Mouse (Mus musculus): Measurements from ENCODE around the gene Rab7b. TPM values are rescaled to one million over a fixed set of nuclear protein-coding genes. Genes with fewer than 3 reads are reported as not detected.

The Rab7b gene
- polyA plus RNA-seq, 1 experiment from 2014 or later: 0.50 TPM

- no peak overlapping the region for H3K4me2 ChIP-seq (ENCODE audit: low read depth, low read length)
- H3K4me1 ChIP-seq (ENCODE audit: control insufficient read depth, insufficient read depth, low read length): no peaks in the 10 kb centered on the region
- no peak overlapping the region for H3K4me3 ChIP-seq (ENCODE audit: low read depth, low read length)
- no peak overlapping the region for H3K9ac ChIP-seq (replicated peaks; ENCODE audit: low read length)
- no peaks in the 10 kb centered on the region for H3K27me3 ChIP-seq (ENCODE audit: control insufficient read depth, insufficient read depth, low read length)
- H3K9me3 ChIP-seq (replicated peaks; ENCODE audit: control insufficient read depth, low read length): no peaks in the 10 kb centered on the region
- H3K27ac ChIP-seq (replicated peaks; ENCODE audit: low read depth, low read length): no peak overlapping the region
- DNase-seq (ENCODE audit: low spot score) (no peak), ATAC-seq (replicated peaks; ENCODE audit: insufficient number of reproducible peaks, low FRiP score, low TSS enrichment, low read depth) (no peak)
- H3K36me3 ChIP-seq (replicated peaks; ENCODE audit: control insufficient read depth, insufficient read depth, low read depth, low read length): no peaks in the 10 kb centered on the region
- WGBS: 66% methylated on average over 4 of the region's 4 CpGs
These were observed 11.1 kb downstream of the Rab7b start for GRCm38 (mm10) chr1:131699642-131700041.

- H3K4me1 ChIP-seq (ENCODE audit: control insufficient read depth, insufficient read depth, low read length): no peaks in the 10 kb centered on the region
- 55% methylated on average over 5 of the region's 5 CpGs for WGBS
- no peaks in the 10 kb centered on the region for H3K36me3 ChIP-seq (replicated peaks; ENCODE audit: control insufficient read depth, insufficient read depth, low read depth, low read length)
- no peak overlapping the region for H3K27ac ChIP-seq (replicated peaks; ENCODE audit: low read depth, low read length)
- H3K27me3 ChIP-seq (ENCODE audit: control insufficient read depth, insufficient read depth, low read length): no peaks in the 10 kb centered on the region
- ATAC-seq (replicated peaks; ENCODE audit: insufficient number of reproducible peaks, low FRiP score, low TSS enrichment, low read depth) (no peak), DNase-seq (ENCODE audit: low spot score) (no peak)
- H3K4me2 ChIP-seq (ENCODE audit: low read depth, low read length): no peak overlapping the region
- no peaks in the 10 kb centered on the region for H3K9me3 ChIP-seq (replicated peaks; ENCODE audit: control insufficient read depth, low read length)
- H3K4me3 ChIP-seq (ENCODE audit: low read depth, low read length): no peak overlapping the region
- no peak overlapping the region for H3K9ac ChIP-seq (replicated peaks; ENCODE audit: low read length)
These were observed 12.0 kb downstream of the Rab7b start for GRCm38 (mm10) chr1:131700447-131700846.

- no peak for ATAC-seq (replicated peaks; ENCODE audit: insufficient number of reproducible peaks, low FRiP score, low TSS enrichment, low read depth)
- no peaks in the 10 kb centered on the region for H3K9me3 ChIP-seq (replicated peaks; ENCODE audit: control insufficient read depth, low read length)
- 83% methylated on average over 5 of the region's 5 CpGs for WGBS
These were observed 12.9 kb downstream of the Rab7b start for GRCm38 (mm10) chr1:131701391-131701790.

GRCm38 (mm10) chr1:131702094-131702766 lies 13.7 kb downstream of the Rab7b start:
- WGBS: 76% methylated on average over 8 of the region's 8 CpGs
- H3K36me3 ChIP-seq (replicated peaks; ENCODE audit: control insufficient read depth, insufficient read depth, low read depth, low read length): no peaks in the 10 kb centered on the region
- no peaks in the 10 kb centered on the region for H3K4me1 ChIP-seq (ENCODE audit: control insufficient read depth, insufficient read depth, low read length)
- H3K4me2 ChIP-seq (ENCODE audit: low read depth, low read length): no peak overlapping the region
- no peak for DNase-seq (ENCODE audit: low spot score)
- H3K27me3 ChIP-seq (ENCODE audit: control insufficient read depth, insufficient read depth, low read length): no peaks in the 10 kb centered on the region
- H3K27ac ChIP-seq (replicated peaks; ENCODE audit: low read depth, low read length): no peak overlapping the region
- H3K9me3 ChIP-seq (replicated peaks; ENCODE audit: control insufficient read depth, low read length): no peaks in the 10 kb centered on the region
- no peak overlapping the region for H3K4me3 ChIP-seq (ENCODE audit: low read depth, low read length)
- no peak for ATAC-seq (replicated peaks; ENCODE audit: insufficient number of reproducible peaks, low FRiP score, low TSS enrichment, low read depth)
- no peak overlapping the region for H3K9ac ChIP-seq (replicated peaks; ENCODE audit: low read length)

More at GRCm38 (mm10) chr1:131701391-131701790, 12.9 kb downstream of the Rab7b start:
- no peaks in the 10 kb centered on the region for H3K27me3 ChIP-seq (ENCODE audit: control insufficient read depth, insufficient read depth, low read length)
- no peak overlapping the region for H3K27ac ChIP-seq (replicated peaks; ENCODE audit: low read depth, low read length)
- no peaks in the 10 kb centered on the region for H3K4me1 ChIP-seq (ENCODE audit: control insufficient read depth, insufficient read depth, low read length)
- DNase-seq (ENCODE audit: low spot score): no peak
- no peak overlapping the region for H3K4me2 ChIP-seq (ENCODE audit: low read depth, low read length)
- no peaks in the 10 kb centered on the region for H3K36me3 ChIP-seq (replicated peaks; ENCODE audit: control insufficient read depth, insufficient read depth, low read depth, low read length)
- no peak overlapping the region for H3K9ac ChIP-seq (replicated peaks; ENCODE audit: low read length)
- H3K4me3 ChIP-seq (ENCODE audit: low read depth, low read length): no peak overlapping the region

- 87% methylated on average over 2 of the region's 2 CpGs for WGBS
- no peak overlapping the region for H3K4me3 ChIP-seq (ENCODE audit: low read depth, low read length)
- H3K27me3 ChIP-seq (ENCODE audit: control insufficient read depth, insufficient read depth, low read length): no peaks in the 10 kb centered on the region
- no peak overlapping the region for H3K27ac ChIP-seq (replicated peaks; ENCODE audit: low read depth, low read length)
- H3K36me3 ChIP-seq (replicated peaks; ENCODE audit: control insufficient read depth, insufficient read depth, low read depth, low read length): no peaks in the 10 kb centered on the region
- no peak overlapping the region for H3K9ac ChIP-seq (replicated peaks; ENCODE audit: low read length)
- H3K9me3 ChIP-seq (replicated peaks; ENCODE audit: control insufficient read depth, low read length): no peaks in the 10 kb centered on the region
- DNase-seq (ENCODE audit: low spot score) (no peak), ATAC-seq (replicated peaks; ENCODE audit: insufficient number of reproducible peaks, low FRiP score, low TSS enrichment, low read depth) (no peak)
- no peaks in the 10 kb centered on the region for H3K4me1 ChIP-seq (ENCODE audit: control insufficient read depth, insufficient read depth, low read length)
- H3K4me2 ChIP-seq (ENCODE audit: low read depth, low read length): no peak overlapping the region
These were observed 15.0 kb downstream of the Rab7b start for GRCm38 (mm10) chr1:131703482-131703881.

- ATAC-seq (replicated peaks; ENCODE audit: insufficient number of reproducible peaks, low FRiP score, low TSS enrichment, low read depth): no peak
- H3K9me3 ChIP-seq (replicated peaks; ENCODE audit: control insufficient read depth, low read length): no peaks in the 10 kb centered on the region
- 28% methylated on average over 4 of the region's 4 CpGs for WGBS
These were observed 19.8 kb downstream of the Rab7b start for GRCm38 (mm10) chr1:131708338-131708737.

GRCm38 (mm10) chr1:131711518-131711917 lies 23.0 kb downstream of the Rab7b start:
- Histone ChIP-seq H3K4me2 (ENCODE audit: low read depth, low read length) (no peak overlapping the region), H3K9me3 (replicated peaks; ENCODE audit: control insufficient read depth, low read length) (no peaks in the 10 kb centered on the region), H3K27ac (replicated peaks; ENCODE audit: low read depth, low read length) (no peak overlapping the region), H3K36me3 (replicated peaks; ENCODE audit: control insufficient read depth, insufficient read depth, low read depth, low read length) (no peaks in the 10 kb centered on the region), H3K4me3 (ENCODE audit: low read depth, low read length) (no peak overlapping the region), H3K4me1 (ENCODE audit: control insufficient read depth, insufficient read depth, low read length) (no peaks in the 10 kb centered on the region), H3K9ac (replicated peaks; ENCODE audit: low read length) (no peak overlapping the region), H3K27me3 (ENCODE audit: control insufficient read depth, insufficient read depth, low read length) (no peaks in the 10 kb centered on the region)
- no peak for DNase-seq (ENCODE audit: low spot score)
- 73% methylated on average over 10 of the region's 10 CpGs for WGBS
- no peak for ATAC-seq (replicated peaks; ENCODE audit: insufficient number of reproducible peaks, low FRiP score, low TSS enrichment, low read depth)

More at GRCm38 (mm10) chr1:131708338-131708737, 19.8 kb downstream of the Rab7b start:
- H3K27me3 ChIP-seq (ENCODE audit: control insufficient read depth, insufficient read depth, low read length): no peaks in the 10 kb centered on the region
- H3K4me3 ChIP-seq (ENCODE audit: low read depth, low read length): no peak overlapping the region
- no peak overlapping the region for H3K9ac ChIP-seq (replicated peaks; ENCODE audit: low read length)
- no peak overlapping the region for H3K4me2 ChIP-seq (ENCODE audit: low read depth, low read length)
- no peaks in the 10 kb centered on the region for H3K4me1 ChIP-seq (ENCODE audit: control insufficient read depth, insufficient read depth, low read length)
- no peaks in the 10 kb centered on the region for H3K36me3 ChIP-seq (replicated peaks; ENCODE audit: control insufficient read depth, insufficient read depth, low read depth, low read length)
- H3K27ac ChIP-seq (replicated peaks; ENCODE audit: low read depth, low read length): no peak overlapping the region
- DNase-seq (ENCODE audit: low spot score): peak; percentile 64

GRCm38 (mm10) chr1:131712386-131712785 lies 23.9 kb downstream of the Rab7b start:
- ATAC-seq (replicated peaks; ENCODE audit: insufficient number of reproducible peaks, low FRiP score, low TSS enrichment, low read depth): no peak
- 37% methylated on average over 2 of the region's 2 CpGs for WGBS
- Histone ChIP-seq H3K36me3 (replicated peaks; ENCODE audit: control insufficient read depth, insufficient read depth, low read depth, low read length) (no peaks in the 10 kb centered on the region), H3K4me2 (ENCODE audit: low read depth, low read length) (no peak overlapping the region), H3K9me3 (replicated peaks; ENCODE audit: control insufficient read depth, low read length) (no peaks in the 10 kb centered on the region), H3K27me3 (ENCODE audit: control insufficient read depth, insufficient read depth, low read length) (no peaks in the 10 kb centered on the region), H3K4me3 (ENCODE audit: low read depth, low read length) (no peak overlapping the region), H3K9ac (replicated peaks; ENCODE audit: low read length) (no peak overlapping the region), H3K27ac (replicated peaks; ENCODE audit: low read depth, low read length) (no peak overlapping the region), H3K4me1 (ENCODE audit: control insufficient read depth, insufficient read depth, low read length) (no peaks in the 10 kb centered on the region)
- DNase-seq (ENCODE audit: low spot score): peak; percentile 92
